Mouse (Mus musculus): ENCODE data around the gene Cux1.

Gene Cux1

DNA sequence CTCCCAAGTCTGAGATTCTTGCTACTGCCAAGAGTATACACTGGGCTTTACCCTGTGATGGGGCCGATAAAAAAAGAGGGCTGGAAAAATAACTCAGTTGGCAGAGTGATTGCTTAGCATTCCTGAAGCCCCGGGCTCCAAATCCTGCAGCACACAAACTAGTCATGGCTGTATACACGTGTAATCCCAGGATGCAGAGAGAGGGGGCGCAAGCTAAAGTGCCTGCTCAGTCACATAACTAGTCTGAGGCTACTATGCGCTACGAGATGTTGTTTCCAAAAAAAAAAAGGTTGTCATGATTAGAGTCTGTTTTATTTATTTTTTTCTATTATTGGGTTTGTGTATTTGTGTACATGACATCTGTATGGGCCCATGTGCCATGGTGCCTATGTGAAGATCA lies 245.9 kb downstream of the Cux1 start:
- DNase-seq (ENCODE audit: low spot score in 2 of 2): no peak

DNA sequence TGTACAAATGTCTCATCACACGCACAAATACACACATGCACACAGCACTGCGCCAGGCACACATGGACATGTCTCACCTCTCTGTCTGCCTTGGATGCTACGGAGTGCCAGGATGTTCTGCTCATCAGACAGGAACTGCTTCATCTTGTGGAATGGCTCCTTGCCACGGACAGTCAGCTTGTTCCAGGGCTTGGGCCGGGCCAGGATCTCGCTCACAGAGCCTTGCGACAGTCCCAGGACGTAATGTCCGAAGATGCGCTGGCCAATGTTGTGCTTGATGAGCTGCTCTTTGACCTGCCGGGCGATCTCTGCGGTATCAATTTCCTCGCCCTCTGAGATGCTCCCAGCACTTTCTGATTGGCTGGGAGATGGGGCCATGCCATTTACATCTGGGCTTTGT lies 254.7 kb downstream of the Cux1 start:
- DNase-seq (ENCODE audit: low spot score in 2 of 2): no peak

DNA sequence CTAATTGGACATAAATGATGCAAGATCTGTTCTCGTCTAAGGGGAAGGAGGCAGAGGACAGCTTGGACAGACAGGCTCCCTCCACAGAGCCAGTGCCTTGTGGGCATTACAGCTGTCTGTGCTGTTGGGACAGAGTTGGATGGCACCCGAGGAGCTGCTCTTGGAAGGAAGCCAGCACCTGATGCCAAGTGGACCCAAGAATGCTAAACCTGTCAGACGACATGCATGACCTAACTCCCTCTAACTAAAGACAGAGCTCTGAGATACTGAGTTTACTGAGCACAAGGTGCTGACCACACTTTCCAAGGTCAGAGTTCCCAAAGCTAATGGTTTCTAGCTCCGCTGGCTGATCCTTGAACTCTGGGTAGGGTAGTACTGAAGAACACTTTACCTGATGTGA lies 255.1 kb downstream of the Cux1 start:
- DNase-seq (ENCODE audit: low spot score in 2 of 2): peak in 1 of 2 experiments; percentile 29

DNA sequence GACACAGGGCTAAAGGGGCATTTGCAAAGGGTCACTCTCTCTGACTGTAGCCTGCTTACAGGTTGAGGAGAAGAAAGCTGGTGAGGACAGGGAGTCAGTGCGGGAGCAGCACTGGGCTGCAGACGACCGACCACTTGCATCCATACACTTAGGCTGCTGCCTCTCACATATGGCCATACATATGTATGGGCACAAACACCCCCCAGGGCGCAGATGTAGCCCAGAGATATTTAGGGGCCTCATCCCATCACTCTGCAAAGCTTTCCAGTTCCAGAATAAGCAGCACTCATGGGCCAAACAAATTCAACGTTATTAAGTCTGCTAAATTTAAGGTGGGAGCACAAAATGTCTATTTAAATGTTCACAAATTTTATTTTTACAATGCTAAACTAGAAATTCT lies 261.0 kb downstream of the Cux1 start:
- no peak for DNase-seq (ENCODE audit: low spot score in 2 of 2)

DNA sequence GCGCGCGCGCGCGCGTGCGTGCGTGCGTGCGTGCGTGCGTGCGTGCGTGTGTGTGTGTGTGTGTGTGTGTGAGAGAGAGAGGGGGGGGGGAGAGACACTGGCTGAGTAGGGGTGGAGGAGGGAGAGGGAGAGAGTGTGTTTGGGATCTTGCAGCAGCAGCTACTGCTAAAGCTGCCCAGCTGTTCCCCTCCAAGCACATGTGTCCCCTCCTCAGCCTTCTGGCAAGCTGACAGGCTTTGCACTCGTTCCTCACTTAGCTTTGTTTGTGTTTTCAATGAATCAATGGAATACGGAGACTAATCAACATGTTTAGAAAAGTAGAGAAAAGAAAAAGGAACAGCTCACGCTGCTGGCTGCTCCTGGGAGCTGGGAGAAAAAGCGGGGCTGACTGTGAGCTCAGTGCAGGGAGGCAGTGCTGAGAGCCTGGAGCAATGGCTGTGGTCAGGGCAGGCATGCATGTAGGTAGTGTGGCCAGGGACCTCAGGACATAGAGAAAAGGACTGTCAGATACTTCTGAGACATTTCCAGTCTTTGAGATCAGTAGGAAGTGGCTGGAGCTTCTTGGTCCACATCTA lies 263.8 kb downstream of the Cux1 start:
- no peak for DNase-seq (ENCODE audit: low spot score in 2 of 2)

DNA sequence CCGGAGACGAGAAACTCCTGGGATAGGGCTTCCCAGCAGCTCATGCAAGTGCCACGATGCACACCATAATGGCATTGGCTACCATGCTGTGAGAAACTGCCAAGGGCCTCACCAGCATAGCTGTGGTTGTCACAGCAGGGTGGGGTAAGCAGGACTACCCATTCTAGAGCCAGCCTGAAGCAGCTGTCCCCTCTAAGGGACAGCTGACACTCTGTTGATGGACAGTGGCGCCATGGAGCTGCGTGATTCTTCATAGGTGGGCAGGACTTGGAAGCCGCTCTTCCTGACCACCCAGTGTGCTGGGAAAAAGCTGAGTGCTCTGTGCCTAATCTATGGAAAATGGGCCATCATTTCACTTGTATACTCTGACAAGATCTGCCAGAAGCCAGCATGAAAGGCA lies 266.4 kb downstream of the Cux1 start:
- no peak for DNase-seq (ENCODE audit: low spot score in 2 of 2)

DNA sequence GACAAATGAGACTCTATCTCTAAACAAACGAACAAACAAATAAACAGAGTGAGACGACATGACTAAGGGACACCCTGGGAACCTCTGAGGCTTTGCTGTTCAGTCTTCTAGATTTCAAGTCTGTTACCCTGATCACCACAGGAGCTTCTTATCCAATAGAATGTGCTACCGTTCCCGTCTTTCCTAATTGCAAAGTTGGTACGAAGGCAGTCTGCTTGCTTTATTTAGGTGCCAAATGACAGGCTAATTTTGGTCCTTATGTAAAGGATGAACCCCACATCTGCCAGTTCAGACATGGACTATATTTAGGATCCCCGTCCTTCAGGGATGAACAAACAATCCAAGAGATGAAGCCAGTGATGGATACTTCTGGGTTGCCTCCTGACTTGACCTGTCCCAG lies 269.6 kb downstream of the Cux1 start:
- DNase-seq (ENCODE audit: low spot score in 2 of 2): no peak

DNA sequence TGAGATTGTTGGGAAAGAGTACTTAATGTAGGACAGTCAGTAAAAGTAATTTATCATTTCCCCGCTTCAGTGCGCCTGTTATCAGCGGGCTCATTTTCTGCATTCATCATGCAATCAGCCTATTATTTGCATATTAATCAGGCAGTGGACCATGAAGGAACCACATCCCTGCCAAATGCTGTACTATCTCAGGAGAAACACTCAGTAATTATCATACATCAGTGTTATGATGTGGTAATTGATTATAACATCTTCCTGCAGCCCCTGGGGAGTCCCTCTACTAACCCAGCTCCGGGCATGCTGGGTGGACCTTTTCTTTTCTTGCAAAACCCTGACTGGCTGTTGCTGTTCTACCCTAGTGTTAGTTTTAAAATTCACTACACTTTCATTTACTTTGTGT lies 270.4 kb downstream of the Cux1 start:
- no peak for DNase-seq (ENCODE audit: low spot score in 2 of 2)

DNA sequence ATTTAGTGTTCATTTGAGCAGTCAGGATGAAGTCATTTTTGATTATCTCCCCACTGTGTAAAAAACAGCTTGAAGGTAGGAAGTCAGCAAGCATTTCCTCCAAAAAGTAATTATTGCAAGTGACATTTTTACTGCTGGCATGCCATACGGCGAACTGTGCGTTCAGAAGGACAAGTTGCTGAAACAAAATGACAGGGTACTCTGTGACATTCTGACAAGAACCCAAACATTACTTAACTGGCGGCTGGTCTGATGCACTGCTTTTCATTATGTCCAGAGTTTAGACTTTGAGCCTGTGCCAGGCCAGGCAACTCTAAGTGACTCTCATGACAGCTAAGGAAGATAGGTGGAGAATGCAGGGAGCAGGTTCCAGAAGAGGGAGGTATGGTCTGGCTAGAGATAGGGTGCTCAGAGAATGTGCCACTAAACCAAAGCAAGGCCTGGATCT lies 274.3 kb downstream of the Cux1 start:
- DNase-seq (ENCODE audit: low spot score in 2 of 2): no peak

DNA sequence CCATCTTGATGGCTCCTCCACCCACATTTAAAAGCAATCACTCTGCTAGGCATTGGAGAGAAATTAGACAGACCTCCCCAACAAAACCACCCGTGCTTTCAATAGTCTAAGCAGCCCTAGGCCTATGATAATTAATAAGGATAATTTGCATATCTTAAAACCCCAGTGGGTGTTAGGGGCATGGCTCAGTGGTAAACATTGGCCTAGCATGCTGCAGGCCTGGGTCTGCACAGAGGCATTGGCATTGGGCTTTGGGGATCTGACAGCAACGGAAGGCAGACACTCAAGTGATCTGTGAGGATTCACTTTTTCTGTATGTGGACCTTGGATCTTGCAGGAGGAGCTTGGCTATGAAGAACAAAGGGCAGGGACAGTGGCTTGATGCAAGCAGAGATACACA lies 274.9 kb downstream of the Cux1 start:
- DNase-seq (ENCODE audit: low spot score in 2 of 2): no peak

DNA sequence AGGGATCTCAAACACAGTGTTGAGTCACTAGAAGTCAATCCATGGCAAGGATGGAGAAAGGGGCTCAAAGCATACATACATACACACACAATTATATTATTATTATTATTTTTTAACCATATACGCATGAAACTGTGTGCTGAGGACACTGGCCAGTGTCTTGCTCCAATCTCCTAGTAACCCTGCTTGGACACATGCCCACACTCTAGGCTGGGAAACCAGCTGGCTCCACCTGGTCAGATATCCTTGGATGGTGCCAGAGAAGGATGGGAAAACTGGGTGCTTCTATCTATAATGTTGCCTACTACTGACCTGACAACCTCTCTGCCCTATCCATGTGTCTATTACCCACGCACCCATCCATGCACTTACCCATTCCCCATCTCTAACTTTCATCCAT lies 275.7 kb downstream of the Cux1 start:
- DNase-seq (ENCODE audit: low spot score in 2 of 2): no peak

DNA sequence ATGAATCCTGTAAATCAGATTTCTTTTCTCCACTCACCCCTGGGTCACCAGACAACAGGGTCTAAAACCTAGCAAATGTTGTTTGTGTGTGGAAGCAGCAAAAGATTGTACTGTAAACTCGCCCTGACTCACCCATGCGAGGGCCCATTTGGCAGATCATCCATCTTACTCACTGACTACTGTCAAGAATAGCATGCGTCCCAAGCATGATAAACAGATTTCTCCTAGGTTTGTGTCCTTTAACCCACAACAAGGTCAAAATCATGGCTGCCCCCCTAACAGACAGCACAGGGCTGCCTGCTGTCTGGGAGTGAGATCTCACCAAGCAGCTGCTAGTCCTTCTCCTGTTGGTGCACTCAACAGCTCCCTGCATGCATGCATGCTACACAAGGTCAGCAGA lies 277.5 kb downstream of the Cux1 start:
- no peak for DNase-seq (ENCODE audit: low spot score in 2 of 2)

DNA sequence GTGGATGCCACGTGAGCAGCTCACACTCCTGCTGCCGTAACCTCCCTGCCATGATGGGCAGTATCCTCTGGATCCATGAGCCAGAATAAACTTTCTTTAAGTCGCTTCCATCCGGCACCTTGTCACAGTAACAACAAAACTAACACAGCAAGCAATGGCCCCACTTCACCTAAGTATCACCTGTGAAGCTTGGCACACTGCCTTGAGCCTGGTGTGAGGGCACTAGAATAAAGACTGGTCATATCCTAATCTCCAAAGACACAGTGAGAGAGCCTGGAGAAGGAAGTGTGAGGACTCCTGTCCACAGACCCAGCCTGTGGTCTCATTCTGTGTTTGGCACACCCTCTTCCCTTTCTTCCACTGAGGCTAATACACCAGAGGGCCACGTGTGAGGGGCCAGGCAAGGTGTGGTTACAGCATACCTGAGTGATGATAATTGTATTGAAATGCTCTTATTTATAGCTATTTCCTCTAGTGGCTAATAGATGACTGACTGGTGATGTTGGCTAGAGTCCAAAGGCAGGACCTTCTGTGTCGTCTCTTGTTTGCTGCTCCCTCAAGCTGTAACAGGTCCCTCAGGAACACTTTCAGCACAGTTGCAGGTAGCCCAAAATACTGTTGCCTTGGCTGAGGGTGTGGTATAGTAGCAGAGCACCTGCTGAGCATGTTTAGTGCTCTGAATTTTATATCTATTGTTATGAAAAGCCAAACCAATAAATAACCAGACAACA lies 278.8 kb downstream of the Cux1 start:
- DNase-seq (ENCODE audit: low spot score in 2 of 2): no peak

DNA sequence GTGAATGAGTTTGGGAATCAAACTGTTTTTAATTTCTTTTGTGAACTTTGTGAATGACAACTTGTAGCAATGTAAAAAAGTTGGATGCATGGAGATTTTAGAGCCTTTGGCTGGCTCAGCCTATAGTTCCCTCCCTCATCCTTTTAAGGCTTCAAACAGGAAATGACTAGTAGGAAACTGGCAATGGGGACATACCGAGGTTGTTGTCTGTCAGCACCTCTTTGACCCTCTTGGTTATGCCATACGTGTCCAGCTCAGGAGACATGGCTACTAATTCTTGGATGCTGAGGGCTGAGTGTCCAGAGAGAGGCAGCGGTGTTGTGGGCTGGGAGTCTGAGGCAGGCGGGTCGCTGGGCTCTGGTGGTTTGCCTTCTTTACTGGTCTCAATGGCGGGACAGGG lies 280.7 kb downstream of the Cux1 start:
- DNase-seq (ENCODE audit: low spot score in 2 of 2): no peak

DNA sequence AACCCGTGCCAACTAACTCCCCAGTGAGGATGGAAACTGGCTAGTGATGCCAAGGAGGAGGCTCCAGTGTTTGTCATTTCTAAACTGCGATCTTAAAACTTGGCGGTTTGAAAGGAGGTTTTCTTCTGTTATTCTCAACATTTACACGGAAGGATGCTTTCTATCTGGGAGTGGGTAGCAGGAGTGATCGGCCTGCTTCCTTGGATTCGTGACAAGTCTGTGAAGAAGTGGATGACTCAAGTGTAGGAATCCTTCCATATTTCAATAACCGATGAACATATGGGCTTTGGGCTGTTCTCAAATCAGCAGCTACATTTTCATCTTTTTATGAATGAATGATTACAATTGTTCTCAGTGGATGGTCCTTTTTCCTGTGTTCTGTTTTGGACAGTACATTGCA lies 282.2 kb downstream of the Cux1 start:
- no peak for DNase-seq (ENCODE audit: low spot score in 2 of 2)

DNA sequence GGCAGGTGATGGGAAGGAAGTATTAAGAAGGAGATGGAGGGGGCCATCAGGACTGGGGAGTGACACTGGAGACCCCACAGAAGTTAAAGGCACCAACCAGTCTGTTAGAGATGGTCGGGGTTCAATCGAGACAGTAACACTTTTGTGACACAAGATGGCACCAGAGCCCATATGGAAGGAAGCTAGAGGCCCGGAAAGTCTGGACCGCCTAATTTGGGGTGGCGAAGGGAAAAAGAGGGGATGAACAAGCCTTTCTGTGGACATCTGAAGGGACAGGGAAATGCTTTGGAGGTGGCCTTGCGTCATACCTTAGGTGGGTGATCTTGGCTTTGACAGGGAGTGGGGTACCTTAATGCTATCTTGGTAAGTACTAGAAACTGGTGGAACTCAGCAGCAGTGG lies 285.9 kb downstream of the Cux1 start:
- DNase-seq (ENCODE audit: low spot score in 2 of 2): no peak

DNA sequence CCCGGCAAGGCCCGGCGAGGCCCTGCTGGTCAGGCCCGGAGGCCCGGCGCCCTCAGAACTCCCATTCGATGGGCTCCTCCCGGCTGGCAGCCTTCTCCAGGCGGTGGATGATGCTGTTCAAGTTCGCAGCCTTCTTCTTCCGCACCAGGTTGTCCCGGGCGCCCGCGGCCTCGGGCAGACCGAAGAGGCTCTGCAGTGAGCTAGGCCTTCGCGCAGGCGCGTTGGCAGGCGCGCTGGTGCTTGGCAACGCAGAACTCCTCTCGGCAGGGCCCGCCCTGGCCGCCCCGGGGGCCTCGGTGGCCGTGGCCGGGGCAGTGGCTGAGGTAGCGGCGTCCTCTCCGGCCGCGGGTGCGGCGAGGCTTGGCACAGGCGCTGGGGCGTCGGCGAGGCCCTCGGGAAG lies 292.6 kb downstream of the Cux1 start:
- DNase-seq (ENCODE audit: low spot score in 2 of 2): no peak

DNA sequence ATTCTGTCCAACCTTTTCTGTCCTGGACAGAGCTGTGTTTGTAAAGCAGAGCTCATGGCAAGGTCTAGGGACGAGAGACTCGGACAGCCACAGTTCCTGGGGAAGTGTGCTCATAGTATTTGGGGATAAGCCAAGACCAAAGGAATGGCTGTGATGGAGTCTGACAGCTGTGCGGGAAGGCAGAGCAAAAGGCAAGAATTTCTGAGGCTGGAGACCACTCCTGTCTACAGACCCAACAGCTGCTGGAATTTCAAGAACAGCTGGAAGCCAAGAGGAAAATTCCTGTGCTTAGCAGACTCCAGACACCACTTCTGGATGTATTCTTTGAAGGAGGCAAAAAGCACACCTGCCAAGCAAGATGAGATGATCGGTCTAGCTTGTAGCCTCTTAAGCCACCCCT lies 297.4 kb downstream of the Cux1 start:
- no peak for DNase-seq (ENCODE audit: low spot score in 2 of 2)

DNA sequence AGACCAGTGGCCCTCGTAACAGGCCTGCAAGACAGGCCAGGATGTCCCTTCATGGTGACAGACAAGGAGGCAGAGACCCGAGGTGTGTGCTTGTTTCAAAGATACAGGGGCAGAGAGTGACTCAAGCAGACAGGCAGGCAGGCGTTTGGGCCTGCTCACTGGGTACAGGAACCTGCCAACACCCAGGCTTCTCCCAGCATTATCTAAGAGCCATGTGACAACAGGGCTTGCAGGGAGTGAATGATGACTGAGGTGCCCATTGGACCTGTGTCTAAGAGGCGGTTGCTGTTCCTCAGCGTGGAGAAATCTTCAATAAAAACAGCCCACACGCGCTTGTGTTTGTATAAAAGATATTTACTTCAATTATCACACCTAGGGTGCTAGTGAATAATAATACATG lies 301.2 kb downstream of the Cux1 start:
- no peak for DNase-seq (ENCODE audit: low spot score in 2 of 2)

DNA sequence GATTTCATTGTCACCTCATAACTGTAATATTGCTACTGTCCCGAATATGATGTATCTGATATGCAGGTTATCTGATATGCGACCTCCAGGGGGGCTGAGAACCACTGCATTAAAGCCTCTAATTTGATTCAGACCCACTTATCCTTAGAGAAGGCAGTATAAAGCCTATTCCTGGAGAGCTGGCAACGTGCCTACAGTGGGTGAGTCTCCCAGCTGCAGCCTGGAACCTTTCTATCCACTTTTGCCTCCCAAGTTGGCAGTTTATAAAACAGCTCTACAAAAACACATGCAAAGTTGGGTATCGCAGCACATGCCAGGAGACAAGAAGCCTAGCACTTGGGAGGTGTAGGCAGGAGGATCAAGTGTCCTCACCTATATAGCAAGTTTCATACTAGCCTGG lies 303.9 kb downstream of the Cux1 start:
- DNase-seq (ENCODE audit: low spot score in 2 of 2): no peak

DNA sequence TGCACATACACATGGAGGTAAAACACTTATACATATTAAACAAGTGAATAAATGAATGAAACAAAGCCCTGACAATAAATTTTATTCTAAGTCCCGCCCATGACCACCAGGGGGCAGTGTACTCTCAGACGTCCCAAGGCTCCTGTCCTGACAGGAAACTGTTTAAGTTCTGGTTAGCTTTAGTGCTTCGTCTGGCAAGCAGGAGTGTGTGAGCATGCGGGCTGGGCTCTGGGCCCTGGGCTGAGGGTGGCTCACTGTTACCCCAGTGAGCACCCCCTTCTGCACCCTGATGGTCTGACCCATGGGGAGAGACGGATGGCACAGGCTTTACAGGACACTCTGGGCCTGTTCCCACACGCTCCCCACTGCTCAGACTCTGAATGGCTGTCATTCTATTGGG lies 308.4 kb downstream of the Cux1 start:
- peak; percentile 41 to 74 for DNase-seq (ENCODE audit: low spot score in 2 of 2)

DNA sequence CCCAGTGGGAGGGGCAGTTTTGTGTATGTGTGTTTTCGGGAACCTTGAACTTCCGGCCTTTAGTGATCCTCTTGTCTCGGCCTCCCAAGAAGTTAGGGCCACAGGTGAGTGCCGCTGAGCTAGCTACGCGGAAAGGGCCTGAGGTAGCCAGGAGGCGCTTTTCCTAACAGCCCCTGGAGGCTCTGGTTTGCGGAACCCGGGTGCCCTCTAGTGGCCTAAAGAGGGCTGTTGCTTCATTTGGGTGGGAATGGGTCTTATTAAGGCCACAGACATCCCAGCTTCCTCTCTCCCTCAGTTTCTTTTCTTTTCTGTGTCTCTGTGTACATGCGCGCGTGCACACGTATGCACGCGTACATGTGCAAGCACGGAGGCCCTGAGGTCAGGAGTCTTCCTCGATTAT lies 314.4 kb downstream of the Cux1 start:
- peak in 1 of 2 experiments; percentile 63 for DNase-seq (ENCODE audit: low spot score in 2 of 2)

DNA sequence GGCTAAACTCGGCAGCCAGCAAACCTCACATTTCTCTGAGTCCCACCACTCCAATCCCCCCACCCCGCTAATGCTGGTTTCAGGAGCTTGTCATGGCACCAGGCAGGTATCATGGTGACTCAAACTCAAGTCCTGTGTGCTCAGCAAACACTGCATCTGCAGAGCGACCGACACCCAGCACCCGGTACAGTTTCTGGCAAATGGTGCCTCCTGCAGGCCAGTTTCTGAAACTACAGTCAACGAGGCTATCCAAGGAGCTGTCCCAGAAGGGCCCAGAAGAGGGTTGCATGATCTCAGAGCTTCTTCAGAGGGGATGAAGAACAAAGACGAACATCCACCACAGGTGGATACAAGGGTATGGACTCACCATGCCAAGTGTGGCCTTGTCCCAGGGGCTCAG lies 316.3 kb downstream of the Cux1 start:
- no peak for DNase-seq (ENCODE audit: low spot score in 2 of 2)

DNA sequence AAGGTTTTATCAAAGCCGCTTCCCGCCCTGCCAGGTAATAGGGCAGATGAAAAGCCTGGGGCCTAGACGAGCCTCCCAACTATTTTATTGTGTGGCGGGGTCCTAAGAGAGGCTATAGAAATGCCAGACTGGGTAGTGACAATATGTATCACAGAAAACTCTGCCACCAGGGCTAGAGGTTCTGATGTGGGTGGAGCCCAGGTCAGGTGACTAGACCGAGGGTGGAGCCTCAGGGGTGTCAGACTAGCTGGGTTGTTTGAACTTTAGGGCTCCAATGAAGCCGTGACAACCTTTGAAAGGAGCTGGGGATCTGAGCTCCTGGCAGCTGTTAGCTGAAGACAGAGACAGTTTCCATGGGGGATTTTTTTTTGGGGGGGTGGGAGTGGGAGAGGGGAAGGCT lies 318.8 kb downstream of the Cux1 start:
- no peak for DNase-seq (ENCODE audit: low spot score in 2 of 2)

Measured in urinary bladder, postnatal 4 days (tissue).